Mouse (Mus musculus) heart, postnatal 0 days (tissue): Measurements from ENCODE around the gene Psma3. TPM values are rescaled to one million over a fixed set of nuclear protein-coding genes. Genes with fewer than 3 reads are reported as not detected.

Experiments
- ATAC-seq: fragments of 200-750 bp; cut with Nextera tagmentation; 2 replicates; pipeline ENCODE4 v1.8.0; 2017; ENCODE audit warnings: low read depth, moderate number of reproducible peaks, moderate library complexity; ENCODE audit not compliant: insufficient read depth
- DNase-seq: peaks from one replicate; pipeline ENCODE4 v3.0.0-alpha.2; 2016; ENCODE audit warnings: low spot score
- H3K27ac ChIP-seq: fragments of 300-500 bp; sonication (generic); 2 replicates; pipeline ENCODE4 v1.5.1; 2014; ENCODE audit warnings: low read depth, mild to moderate bottlenecking
- H3K27me3 ChIP-seq: fragments of 300-500 bp; sonication (generic); 2 replicates; pipeline ENCODE4 v1.6.1; 2014; ENCODE audit warnings: low read length, mixed read lengths; ENCODE audit not compliant: control insufficient read depth, insufficient read depth
- H3K36me3 ChIP-seq: fragments of 300-500 bp; sonication (generic); replicated peaks from 2 replicates; pipeline ENCODE4 v1.6.1; 2014; ENCODE audit warnings: low read length, mixed read lengths; ENCODE audit not compliant: control insufficient read depth, insufficient read depth
- H3K4me1 ChIP-seq: fragments of 300-500 bp; sonication (generic); 2 replicates; pipeline ENCODE4 v1.6.1; 2014; ENCODE audit warnings: antibody characterized with exemption; ENCODE audit not compliant: control insufficient read depth, insufficient read depth
- H3K4me2 ChIP-seq: fragments of 300-500 bp; sonication (generic); 2 replicates; pipeline ENCODE4 v1.6.1; 2014; ENCODE audit warnings: low read depth, mild to moderate bottlenecking, low read length, moderate library complexity
- H3K4me3 ChIP-seq: fragments of 300-500 bp; sonication (generic); 2 replicates; pipeline ENCODE4 v1.5.1; 2014; ENCODE audit warnings: low read depth, low read length
- H3K9ac ChIP-seq: fragments of 300-500 bp; sonication (generic); replicated peaks from 2 replicates; pipeline ENCODE4 v1.6.1; 2014; ENCODE audit warnings: low read depth, low read length, mixed read lengths
- H3K9me3 ChIP-seq: fragments of 300-500 bp; sonication (generic); replicated peaks from 2 replicates; pipeline ENCODE4 v1.6.1; 2016; ENCODE audit warnings: low read length; ENCODE audit not compliant: control insufficient read depth
- CTCF ChIP-seq: IDR thresholded peaks from 2 replicates; pipeline ENCODE4 v1.5.1; 2016; ENCODE audit warnings: antibody characterized with exemption, control low read depth, low read depth
- EP300 ChIP-seq: IDR thresholded peaks from 2 replicates; pipeline ENCODE4 v1.6.1; 2016; ENCODE audit warnings: antibody characterized with exemption, low read depth
- WGBS: fragments of 180-500 bp; shearing (Covaris S2); extraction: QIAGEN DNeasy Blood & Tissue Kit; methylation state at CpG from one replicate; pipeline ENCODE4 v1.1.7; 2014; 5-methylcytosine and 5-hydroxymethylcytosine counted together
- polyA plus RNA-seq: library from polyadenylated mRNA; unstranded; fragments of >200 nt; fragmentation: Nextera tagmentation; extraction: Ambion mirVana; gene quantifications from 2 replicates; pipeline ENCODE4 v1.2.1, GENCODE M21; 2015
- total RNA-seq: library from RNA; depleted of rRNA; stranded (reverse); fragments of >200 nt; gene quantifications from 2 replicates; pipeline ENCODE4 v1.2.3, GENCODE M21; 2014; ENCODE audit warnings: low replicate concordance

Psma3 gene
- total and polyA plus RNA-seq, 2 experiments from 2014 or later: 94.8 to 487 TPM

DNA sequence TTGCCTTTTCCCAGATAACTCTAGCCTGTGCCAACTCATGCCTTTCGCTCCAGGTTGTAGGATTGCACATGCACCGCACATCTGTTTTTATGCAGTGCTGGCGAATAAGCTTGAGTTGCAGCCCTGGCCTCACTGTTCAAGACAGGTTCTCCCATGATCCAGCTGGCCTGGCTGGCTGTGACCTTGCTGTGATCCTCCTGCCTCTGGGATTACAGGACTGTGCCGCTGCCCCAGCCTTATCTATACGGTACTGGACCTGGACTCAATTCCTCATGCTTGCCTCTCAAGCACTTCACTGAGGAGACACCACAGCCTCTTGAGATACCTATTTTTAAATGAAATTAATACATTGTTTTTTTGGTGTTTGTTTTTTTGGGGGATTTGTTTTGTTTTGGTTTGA is 30.2 kb upstream of the Psma3 start:
- ATAC-seq: no peak; the same call in 1 of the 2 replicates
- no peak overlapping the region for H3K4me2 ChIP-seq
- WGBS: 50% methylated on average over 5 of the region's 5 CpGs
- H3K9ac ChIP-seq: no peak overlapping the region
- H3K4me1 ChIP-seq: no peaks in the 10 kb centered on the region
- no peaks in the 10 kb centered on the region for H3K9me3 ChIP-seq
- H3K4me3 ChIP-seq: no peak overlapping the region
- no peak overlapping the region for H3K27ac ChIP-seq
- TF ChIP-seq CTCF: no peak
- TF ChIP-seq EP300: no peak
- H3K36me3 ChIP-seq: peaks cover 59% of the 10 kb centered on the region
- no peak for DNase-seq
- H3K27me3 ChIP-seq: no peaks in the 10 kb centered on the region

DNA sequence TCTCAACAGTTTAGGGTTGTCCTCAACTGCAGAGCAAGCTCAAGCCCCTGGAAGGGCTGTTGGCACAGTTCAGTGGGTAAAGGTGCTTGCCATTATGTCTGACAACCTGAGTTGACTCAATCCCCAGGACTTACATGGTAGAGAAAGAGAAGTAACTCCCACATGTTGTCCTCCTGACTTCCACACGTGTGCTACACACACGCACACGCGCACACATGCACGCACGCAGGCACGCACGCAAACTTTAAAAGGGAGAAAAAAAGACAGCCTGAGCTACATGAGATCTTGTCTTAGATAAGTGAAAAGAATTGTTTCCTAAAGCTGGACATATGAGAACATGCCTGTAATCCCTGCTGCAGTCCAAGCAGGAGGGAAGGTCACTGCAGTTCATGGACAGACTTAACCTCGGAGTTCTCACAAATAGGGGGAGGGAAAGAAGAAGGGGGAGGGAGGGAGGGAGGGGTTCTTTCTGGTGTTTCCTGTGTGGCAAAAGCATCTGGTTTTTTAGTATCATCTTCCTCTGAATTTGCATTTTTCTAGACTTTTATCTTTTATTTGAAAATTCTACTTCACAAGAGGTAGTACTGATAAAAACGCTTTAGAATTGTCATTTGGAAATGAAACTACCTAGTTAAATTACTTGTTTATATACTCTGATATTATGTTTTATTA is 27.7 kb upstream of the Psma3 start:
- Histone ChIP-seq H3K27ac (no peak overlapping the region), H3K36me3 (peaks cover 68% of the 10 kb centered on the region), H3K27me3 (no peaks in the 10 kb centered on the region), H3K4me2 (no peak overlapping the region), H3K9me3 (no peaks in the 10 kb centered on the region), H3K9ac (no peak overlapping the region), H3K4me3 (no peak overlapping the region), H3K4me1 (no peaks in the 10 kb centered on the region)
- WGBS: 94% methylated on average over 10 of the region's 10 CpGs
- ATAC-seq: no peak
- TF ChIP-seq EP300 (no peak), CTCF (no peak)
- DNase-seq: no peak

DNA sequence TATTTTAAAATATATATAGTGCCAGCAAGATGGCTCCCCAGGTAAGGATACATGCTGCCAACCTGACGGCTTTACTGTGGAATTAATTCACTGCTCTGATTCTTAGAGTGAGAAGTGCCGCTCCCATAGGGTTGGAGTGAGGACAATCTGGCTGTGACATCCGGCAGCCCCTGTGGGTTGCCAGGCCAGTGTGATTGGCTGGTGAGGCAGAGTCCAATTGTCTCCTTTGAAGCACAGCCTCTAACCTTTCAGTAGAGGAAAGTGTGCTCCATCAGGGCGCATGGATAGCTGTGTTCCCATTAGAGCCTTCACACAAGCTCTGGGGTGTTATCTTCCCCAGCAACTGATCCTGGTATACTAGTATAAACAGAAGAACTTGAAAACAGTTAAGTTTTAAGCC is 15.8 kb upstream of the Psma3 start:
- TF ChIP-seq CTCF: no peak
- TF ChIP-seq EP300: no peak
- H3K27me3 ChIP-seq: no peaks in the 10 kb centered on the region
- 85% methylated on average over 4 of the region's 4 CpGs for WGBS
- no peak overlapping the region for H3K4me3 ChIP-seq
- H3K4me1 ChIP-seq: no peaks in the 10 kb centered on the region
- H3K9ac ChIP-seq: no peak overlapping the region
- DNase-seq (no peak), ATAC-seq (no peak)
- no peaks in the 10 kb centered on the region for H3K9me3 ChIP-seq
- H3K36me3 ChIP-seq: peaks cover 82% of the 10 kb centered on the region
- no peak overlapping the region for H3K27ac ChIP-seq
- no peak overlapping the region for H3K4me2 ChIP-seq

DNA sequence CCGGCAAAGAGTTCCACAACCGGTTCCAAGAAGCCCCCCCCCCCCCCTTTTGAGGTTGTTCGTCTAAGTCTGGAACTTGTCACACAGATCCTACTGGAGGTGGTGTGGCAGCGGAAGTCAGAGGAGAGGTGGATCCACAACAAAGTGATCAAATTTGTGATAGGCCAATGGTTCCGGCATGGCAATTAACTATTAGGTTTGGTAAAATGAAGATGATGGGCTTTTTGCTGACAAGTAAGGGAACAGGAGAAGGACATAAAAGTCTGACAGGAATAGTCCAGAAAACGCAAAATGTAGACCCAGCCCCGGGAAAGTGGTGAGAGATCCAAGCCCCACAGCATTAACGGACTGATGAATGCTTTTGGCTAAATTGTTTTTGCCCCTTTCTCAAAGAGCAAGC is 6.8 kb upstream of the Psma3 start:
- Histone ChIP-seq H3K27me3 (no peaks in the 10 kb centered on the region), H3K4me1 (no peaks in the 10 kb centered on the region), H3K9ac (peak overlapping the region; percentile 90), H3K4me2 (peak overlapping the region; percentile 65), H3K9me3 (no peaks in the 10 kb centered on the region), H3K4me3 (peak overlapping the region; percentile 85), H3K36me3 (peaks cover 14% of the 10 kb centered on the region; the same call in 1 of the 2 replicates), H3K27ac (peak overlapping the region; percentile 99)
- TF ChIP-seq EP300: no peak
- TF ChIP-seq CTCF: no peak
- 37% methylated on average over 8 of the region's 8 CpGs for WGBS
- no peak for ATAC-seq
- DNase-seq: no peak

GRCm38 (mm10) chr12:70968141-70968790 is 6.2 kb upstream of the Psma3 start:
- peak overlapping the region; percentile 65 for H3K4me2 ChIP-seq
- peak overlapping the region; percentile 85 for H3K4me3 ChIP-seq
- peaks cover 9% of the 10 kb centered on the region; the same call in 1 of the 2 replicates for H3K36me3 ChIP-seq
- H3K4me1 ChIP-seq: no peaks in the 10 kb centered on the region
- ATAC-seq (peak; percentile 86), DNase-seq (peak; percentile 83)
- WGBS: under 1% methylated on average over 35 of the region's 35 CpGs
- peak overlapping the region; percentile 90 for H3K9ac ChIP-seq
- H3K27ac ChIP-seq: peak overlapping the region; percentile 99
- H3K27me3 ChIP-seq: no peaks in the 10 kb centered on the region
- TF ChIP-seq EP300 (peak; percentile 9; the same call in 1 of the 2 replicates), CTCF (peak; percentile 40)
- H3K9me3 ChIP-seq: no peaks in the 10 kb centered on the region
